Mouse (Mus musculus): ENCODE results near the gene Card9. TPM values are rescaled to one million over a fixed set of nuclear protein-coding genes. Genes with fewer than 3 reads are reported as not detected.

Gene Card9
- total RNA-seq, 2 experiments from 2014 or later, result 3.0 to 3.7 TPM

GRCm38 (mm10) chr2:26342609-26343490 lies 17.9 kb downstream of the Card9 start:
- peak overlapping the region; percentile 81 for H3K27ac ChIP-seq
- intact Hi-C loops (cut with DNase I), result no loop called here
- no peak for DNase-seq (ENCODE audit: extremely low spot score in 1 of 2, low spot score in 2 of 2)

GRCm38 (mm10) chr2:26342044-26342443 lies 18.7 kb downstream of the Card9 start:
- peak; percentile 71 to 75 for DNase-seq (ENCODE audit: extremely low spot score in 1 of 2, low spot score in 2 of 2)
- TF ChIP-seq CTCF (IDR thresholded peaks at IDR 0.05), result no peak
- intact Hi-C loops (cut with DNase I), result no loop called here
- Histone ChIP-seq H3K4me3 (no peak overlapping the region), H3K27ac (peak overlapping the region; percentile 81)

More at GRCm38 (mm10) chr2:26342609-26343490, 17.9 kb downstream of the Card9 start:
- no peak for TF ChIP-seq CTCF (IDR thresholded peaks at IDR 0.05)
- H3K4me3 ChIP-seq, result no peak overlapping the region

- TF ChIP-seq CTCF (IDR thresholded peaks at IDR 0.05), result no peak
Measured at GRCm38 (mm10) chr2:26341510-26341981, 19.2 kb downstream of the Card9 start.

GRCm38 (mm10) chr2:26339204-26339551 lies 21.5 kb downstream of the Card9 start:
- no peak for TF ChIP-seq CTCF (IDR thresholded peaks at IDR 0.05)
- no peak for DNase-seq (ENCODE audit: extremely low spot score in 1 of 2, low spot score in 2 of 2)
- H3K27ac ChIP-seq, result no peak overlapping the region
- H3K4me3 ChIP-seq, result no peak overlapping the region
- intact Hi-C loops (cut with DNase I), result no loop called here

More at GRCm38 (mm10) chr2:26341510-26341981, 19.2 kb downstream of the Card9 start:
- H3K4me3 ChIP-seq, result no peak overlapping the region
- intact Hi-C loops (cut with DNase I), result no loop called here
- H3K27ac ChIP-seq, result peak overlapping the region; percentile 81
- DNase-seq (ENCODE audit: extremely low spot score in 1 of 2, low spot score in 2 of 2), result peak in 1 of 2 experiments; percentile 52

- no peak for TF ChIP-seq CTCF (IDR thresholded peaks at IDR 0.05)
- intact Hi-C loops (cut with DNase I), result no loop called here
- Histone ChIP-seq H3K27ac (peak overlapping the region; percentile 57; the same call in 1 of the 2 replicates), H3K4me3 (no peak overlapping the region)
- DNase-seq (ENCODE audit: extremely low spot score in 1 of 2, low spot score in 2 of 2), result no peak
Measured at GRCm38 (mm10) chr2:26338302-26339203, 22.2 kb downstream of the Card9 start.

GRCm38 (mm10) chr2:26330702-26331101 lies 30.0 kb downstream of the Card9 start:
- Histone ChIP-seq H3K27ac (peak overlapping the region; percentile 82), H3K4me3 (no peak overlapping the region)
- no peak for DNase-seq (ENCODE audit: extremely low spot score in 1 of 2, low spot score in 2 of 2)
- intact Hi-C loops (cut with DNase I), result no loop called here
- TF ChIP-seq CTCF (IDR thresholded peaks at IDR 0.05), result no peak

- no peak for TF ChIP-seq CTCF (IDR thresholded peaks at IDR 0.05)
- Histone ChIP-seq H3K4me3 (no peak overlapping the region), H3K27ac (peak overlapping the region; percentile 82)
- intact Hi-C loops (cut with DNase I), result no loop called here
- no peak for DNase-seq (ENCODE audit: extremely low spot score in 1 of 2, low spot score in 2 of 2)
Measured at GRCm38 (mm10) chr2:26330056-26330468, 30.7 kb downstream of the Card9 start.

GRCm38 (mm10) chr2:26329402-26329801 lies 31.3 kb downstream of the Card9 start:
- intact Hi-C loops (cut with DNase I), result no loop called here
- no peak for TF ChIP-seq CTCF (IDR thresholded peaks at IDR 0.05)
- H3K4me3 ChIP-seq, result no peak overlapping the region
- H3K27ac ChIP-seq, result peak overlapping the region; percentile 82
- peak; percentile 40 to 59 for DNase-seq (ENCODE audit: extremely low spot score in 1 of 2, low spot score in 2 of 2)

- no peak for DNase-seq (ENCODE audit: extremely low spot score in 1 of 2, low spot score in 2 of 2)
- Histone ChIP-seq H3K27ac (no peak overlapping the region), H3K4me3 (no peak overlapping the region)
- intact Hi-C loops (cut with DNase I), result no loop called here
- no peak for TF ChIP-seq CTCF (IDR thresholded peaks at IDR 0.05)
Measured at GRCm38 (mm10) chr2:26327852-26328251, 32.9 kb downstream of the Card9 start.

- Histone ChIP-seq H3K27ac (peak overlapping the region; percentile 20; the same call in 1 of the 2 replicates), H3K4me3 (no peak overlapping the region)
- TF ChIP-seq CTCF (IDR thresholded peaks at IDR 0.05), result peak; percentile 73
- no peak for DNase-seq (ENCODE audit: extremely low spot score in 1 of 2, low spot score in 2 of 2)
- intact Hi-C loops (cut with DNase I), result loop anchor here (1.0 kb wide), 1 partner anchor 27 kb away; the partner anchor contains the start of gene Dnlz
Measured at GRCm38 (mm10) chr2:26325386-26326181, 35.1 kb downstream of the Card9 start.

- intact Hi-C loops (cut with DNase I), result loop anchor here (1.0 kb wide), 1 partner anchor 27 kb away; the partner anchor contains the start of gene Dnlz
- no peak overlapping the region for H3K27ac ChIP-seq
- H3K4me3 ChIP-seq, result no peak overlapping the region
- peak; percentile 69 for TF ChIP-seq CTCF (IDR thresholded peaks at IDR 0.05)
- DNase-seq (ENCODE audit: extremely low spot score in 1 of 2, low spot score in 2 of 2), result peak in 1 of 2 experiments; percentile 57
Measured at GRCm38 (mm10) chr2:26324917-26325316, 35.8 kb downstream of the Card9 start.

Data from left cerebral cortex, adult 2 months (tissue).